Mouse (Mus musculus) brain, embryonic 14.5 days (tissue): Measurements from ENCODE around the gene Wdr95.

Experiments
- CTCF ChIP-seq: fragments of 200-500 bp; IDR thresholded peaks from 2 replicates; pipeline ENCODE4 v1.5.1; 2012; ENCODE audit warnings: inconsistent platforms, mild to moderate bottlenecking, moderate library complexity, borderline replicate concordance; ENCODE audit not compliant: insufficient read depth, insufficient read length; ENCODE audit errors: extremely low read depth
- POLR2A ChIP-seq: fragments of 200-500 bp; IDR thresholded peaks from 2 replicates; pipeline ENCODE4 v1.6.1; 2012; ENCODE audit warnings: mild to moderate bottlenecking, inconsistent platforms, borderline replicate concordance; ENCODE audit not compliant: poor library complexity, insufficient read depth, insufficient read length, severe bottlenecking; ENCODE audit errors: extremely low read depth

DNA sequence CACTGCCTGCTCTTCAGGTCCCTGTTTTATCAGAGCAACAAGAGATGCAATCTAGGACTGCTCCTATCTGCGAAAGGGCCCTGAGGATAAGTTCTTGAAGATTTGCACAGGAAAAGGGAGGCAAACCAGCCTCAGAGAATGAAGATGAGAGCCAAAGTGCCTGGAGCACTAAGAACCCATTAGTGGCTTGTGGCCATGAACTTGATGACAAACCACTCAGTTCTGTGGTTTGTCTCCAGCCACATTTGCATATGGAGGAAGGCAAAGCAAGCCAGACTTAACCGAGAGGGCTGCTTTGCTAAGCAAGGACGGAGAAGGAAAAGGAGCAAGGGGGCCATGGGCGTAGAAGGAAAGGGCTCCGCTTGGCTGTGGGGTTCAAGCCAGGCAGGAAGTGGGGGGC, 7.7 kb upstream of the Wdr95 start:
- TF ChIP-seq POLR2A (no peak), CTCF (no peak)
